Mouse (Mus musculus) C2C12 (cell line): ENCODE results near the gene Rangap1.

Experiments
- CTCF ChIP-seq: IDR thresholded peaks from one replicate; pipeline ENCODE4 v1.5.1; 2011; ENCODE audit not compliant: control insufficient read depth, insufficient read depth, insufficient read length
- FOSL1 ChIP-seq: IDR thresholded peaks from one replicate; pipeline ENCODE4 v1.8.0; 2011; ENCODE audit warnings: mild to moderate bottlenecking, low read length; ENCODE audit not compliant: poor library complexity, insufficient read depth, severe bottlenecking
- MAX ChIP-seq: IDR thresholded peaks from one replicate; pipeline ENCODE4 v1.6.1; 2011; ENCODE audit warnings: mild to moderate bottlenecking, control low read depth
- MYOG ChIP-seq: IDR thresholded peaks from one replicate; pipeline ENCODE4 v1.6.1; 2011; ENCODE audit not compliant: control insufficient read depth, insufficient read length; ENCODE audit errors: extremely low read depth
- USF1 ChIP-seq: IDR thresholded peaks from one replicate; pipeline ENCODE4 v1.6.1; 2011; ENCODE audit warnings: low read depth, mild to moderate bottlenecking, control low read depth, moderate library complexity

DNA sequence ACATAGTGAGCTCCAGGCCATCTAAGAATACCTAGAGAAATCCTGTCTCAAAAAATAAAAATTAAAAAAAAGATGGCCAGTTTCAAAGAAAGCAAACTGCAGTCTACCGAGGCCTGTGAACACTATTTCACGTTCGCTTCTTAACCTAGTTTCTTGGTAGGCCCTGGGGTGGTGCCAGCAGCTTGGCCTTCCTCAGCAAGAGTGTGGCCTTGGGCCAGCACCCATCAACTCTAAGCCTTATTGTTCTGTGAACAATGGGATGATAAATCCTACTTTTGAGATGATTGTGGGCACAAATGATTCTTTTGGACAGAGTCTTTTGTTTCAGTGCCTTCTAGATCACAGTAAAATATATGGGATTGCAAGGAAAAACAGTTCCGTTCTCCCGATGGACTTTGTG is 13.4 kb upstream of the Rangap1 start:
- TF ChIP-seq CTCF (no peak), MAX (no peak), MYOG (no peak), FOSL1 (no peak), USF1 (no peak)
